Mouse (Mus musculus): ENCODE measurements around the gene Tnk2. TPM values are rescaled to one million over a fixed set of nuclear protein-coding genes. Genes with fewer than 3 reads are reported as not detected.

Gene Tnk2
- total and polyA plus RNA-seq, 2 experiments from 2014 or later, result 16.5 to 81.7 TPM

DNA sequence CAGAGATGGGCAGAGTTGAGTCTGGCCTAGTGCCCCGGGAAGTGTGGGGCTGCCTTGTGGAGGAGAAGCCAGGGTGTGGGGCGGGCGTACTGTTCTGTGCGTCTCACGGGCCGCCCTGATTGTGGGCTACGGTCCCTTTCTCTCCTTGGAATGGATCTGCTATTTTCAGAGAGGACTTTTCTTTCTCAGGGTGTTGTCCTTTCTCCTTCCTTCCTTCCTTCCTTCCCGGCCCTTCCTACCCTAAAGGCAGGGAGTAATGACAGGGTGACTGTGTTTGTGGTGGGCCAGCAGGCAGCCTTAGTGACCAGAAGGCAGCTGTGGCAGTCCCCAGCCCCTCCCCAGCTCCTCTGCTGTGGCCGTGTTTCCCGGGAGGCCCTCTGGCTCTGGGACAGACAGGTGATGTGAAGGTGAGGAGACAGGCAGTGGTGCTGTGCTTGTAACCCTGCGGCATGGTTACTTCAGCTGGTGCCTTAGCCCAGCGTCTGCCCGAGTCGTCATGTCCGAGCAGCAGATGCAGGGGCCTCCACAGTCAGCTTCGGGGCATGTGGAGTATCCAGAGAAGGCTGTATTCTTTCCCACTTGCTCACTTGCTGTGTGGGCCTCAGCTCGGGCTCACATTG is 30.6 kb downstream of the Tnk2 start:
- 87% methylated on average over 17 of the region's 17 CpGs for WGBS
- Histone ChIP-seq H3K9ac (replicated peaks; ENCODE audit: low read length, poor library complexity, severe bottlenecking) (no peak overlapping the region), H3K4me2 (ENCODE audit: low read depth, low read length, poor library complexity, severe bottlenecking) (no peak overlapping the region), H3K9me3 (ENCODE audit: low read length) (no peaks in the 10 kb centered on the region), H3K4me3 (ENCODE audit: low read depth, low read length) (no peak overlapping the region), H3K4me1 (ENCODE audit: insufficient read depth, low read length) (no peaks in the 10 kb centered on the region), H3K36me3 (ENCODE audit: insufficient read depth, low read length) (peaks cover 89% of the 10 kb centered on the region), H3K27ac (ENCODE audit: low read depth, low read length) (no peak overlapping the region), H3K27me3 (ENCODE audit: insufficient read depth, low read length) (no peaks in the 10 kb centered on the region)
- TF ChIP-seq CTCF (IDR thresholded peaks at IDR 0.05), result no peak
- ATAC-seq (ENCODE audit: low FRiP score) (no peak), DNase-seq (ENCODE audit: low spot score) (no peak)

- peaks cover 84% of the 10 kb centered on the region for H3K36me3 ChIP-seq (ENCODE audit: insufficient read depth, low read length)
- no peak for DNase-seq (ENCODE audit: low spot score)
- no peak overlapping the region for H3K27ac ChIP-seq (ENCODE audit: low read depth, low read length)
- H3K4me3 ChIP-seq (ENCODE audit: low read depth, low read length), result no peak overlapping the region
- no peak for TF ChIP-seq CTCF (IDR thresholded peaks at IDR 0.05)
- H3K4me2 ChIP-seq (ENCODE audit: low read depth, low read length, poor library complexity, severe bottlenecking), result no peak overlapping the region
- 78% methylated on average over 9 of the region's 10 CpGs for WGBS
- H3K9ac ChIP-seq (replicated peaks; ENCODE audit: low read length, poor library complexity, severe bottlenecking), result no peak overlapping the region
- no peaks in the 10 kb centered on the region for H3K4me1 ChIP-seq (ENCODE audit: insufficient read depth, low read length)
- H3K9me3 ChIP-seq (ENCODE audit: low read length), result no peaks in the 10 kb centered on the region
- H3K27me3 ChIP-seq (ENCODE audit: insufficient read depth, low read length), result no peaks in the 10 kb centered on the region
- no peak for ATAC-seq (ENCODE audit: low FRiP score)
Observed at GRCm38 (mm10) chr16:32677040-32677700, 33.5 kb downstream of the Tnk2 start.

GRCm38 (mm10) chr16:32677903-32678302 is 34.2 kb downstream of the Tnk2 start:
- no peak overlapping the region for H3K4me3 ChIP-seq (ENCODE audit: low read depth, low read length)
- ATAC-seq (ENCODE audit: low FRiP score) (no peak), DNase-seq (ENCODE audit: low spot score) (no peak)
- no peaks in the 10 kb centered on the region for H3K4me1 ChIP-seq (ENCODE audit: insufficient read depth, low read length)
- H3K9me3 ChIP-seq (ENCODE audit: low read length), result no peaks in the 10 kb centered on the region
- no peak overlapping the region for H3K27ac ChIP-seq (ENCODE audit: low read depth, low read length)
- no peak overlapping the region for H3K4me2 ChIP-seq (ENCODE audit: low read depth, low read length, poor library complexity, severe bottlenecking)
- H3K27me3 ChIP-seq (ENCODE audit: insufficient read depth, low read length), result no peaks in the 10 kb centered on the region
- H3K36me3 ChIP-seq (ENCODE audit: insufficient read depth, low read length), result peaks cover 83% of the 10 kb centered on the region
- no peak overlapping the region for H3K9ac ChIP-seq (replicated peaks; ENCODE audit: low read length, poor library complexity, severe bottlenecking)
- WGBS, result 73% methylated on average over 14 of the region's 14 CpGs
- no peak for TF ChIP-seq CTCF (IDR thresholded peaks at IDR 0.05)

DNA sequence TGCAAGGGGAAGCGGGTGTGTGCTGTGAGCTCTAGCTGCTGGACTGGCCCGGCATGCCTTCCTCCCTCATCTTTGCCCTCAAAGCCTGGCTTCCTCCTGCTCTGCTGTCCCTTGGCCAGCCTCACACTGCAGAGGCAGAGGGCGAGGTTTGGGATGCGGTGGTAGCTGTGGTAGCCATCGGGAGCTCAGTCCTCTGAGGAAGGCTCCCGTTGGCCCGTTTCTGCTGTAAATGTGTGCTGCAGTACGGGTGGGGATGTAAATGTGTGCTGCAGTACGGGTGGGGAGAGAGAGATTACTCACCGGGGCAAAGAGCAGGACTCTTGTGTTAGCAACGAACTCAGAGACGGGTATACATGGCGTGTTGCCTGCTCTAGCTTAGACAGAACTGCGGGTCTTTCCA is 35.1 kb downstream of the Tnk2 start:
- H3K36me3 ChIP-seq (ENCODE audit: insufficient read depth, low read length), result peaks cover 83% of the 10 kb centered on the region
- DNase-seq (ENCODE audit: low spot score), result no peak
- WGBS, result 90% methylated on average over 14 of the region's 14 CpGs

GRCm38 (mm10) chr16:32679976-32680375 is 36.3 kb downstream of the Tnk2 start:
- Histone ChIP-seq H3K4me3 (ENCODE audit: low read depth, low read length) (no peak overlapping the region), H3K9me3 (ENCODE audit: low read length) (no peaks in the 10 kb centered on the region), H3K4me2 (ENCODE audit: low read depth, low read length, poor library complexity, severe bottlenecking) (no peak overlapping the region), H3K9ac (replicated peaks; ENCODE audit: low read length, poor library complexity, severe bottlenecking) (no peak overlapping the region), H3K27ac (ENCODE audit: low read depth, low read length) (no peak overlapping the region), H3K4me1 (ENCODE audit: insufficient read depth, low read length) (no peaks in the 10 kb centered on the region), H3K36me3 (ENCODE audit: insufficient read depth, low read length) (peaks cover 71% of the 10 kb centered on the region), H3K27me3 (ENCODE audit: insufficient read depth, low read length) (no peaks in the 10 kb centered on the region)
- TF ChIP-seq CTCF (IDR thresholded peaks at IDR 0.05), result no peak
- 93% methylated on average over 16 of the region's 16 CpGs for WGBS
- DNase-seq (ENCODE audit: low spot score) (no peak), ATAC-seq (ENCODE audit: low FRiP score) (no peak)

More for the DNA sequence above, 35.1 kb downstream of the Tnk2 start:
- no peak overlapping the region for H3K4me2 ChIP-seq (ENCODE audit: low read depth, low read length, poor library complexity, severe bottlenecking)
- H3K4me1 ChIP-seq (ENCODE audit: insufficient read depth, low read length), result no peaks in the 10 kb centered on the region
- no peak for TF ChIP-seq CTCF (IDR thresholded peaks at IDR 0.05)
- no peaks in the 10 kb centered on the region for H3K27me3 ChIP-seq (ENCODE audit: insufficient read depth, low read length)
- no peak overlapping the region for H3K9ac ChIP-seq (replicated peaks; ENCODE audit: low read length, poor library complexity, severe bottlenecking)
- ATAC-seq (ENCODE audit: low FRiP score), result no peak
- H3K4me3 ChIP-seq (ENCODE audit: low read depth, low read length), result no peak overlapping the region
- no peak overlapping the region for H3K27ac ChIP-seq (ENCODE audit: low read depth, low read length)
- no peaks in the 10 kb centered on the region for H3K9me3 ChIP-seq (ENCODE audit: low read length)

DNA sequence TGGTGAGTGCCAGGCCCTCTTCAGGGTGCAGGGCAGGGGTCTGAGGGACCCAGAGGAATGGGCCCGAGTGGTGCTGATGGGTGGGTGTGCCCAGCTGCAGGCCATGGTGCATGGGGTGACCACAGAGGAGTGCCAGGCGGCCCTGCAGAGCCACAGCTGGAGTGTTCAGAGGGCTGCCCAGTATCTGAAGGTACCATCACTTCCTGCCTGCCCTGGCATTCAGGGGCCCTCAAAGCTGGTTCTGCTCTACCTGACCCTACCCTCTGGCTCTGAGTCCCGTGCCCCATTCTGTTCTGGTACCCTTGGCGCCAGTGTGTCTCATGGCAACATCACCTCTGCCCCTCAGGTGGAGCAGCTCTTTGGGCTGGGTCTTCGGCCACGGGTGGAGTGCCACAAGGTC is 37.1 kb downstream of the Tnk2 start:
- DNase-seq (ENCODE audit: low spot score) (no peak), ATAC-seq (ENCODE audit: low FRiP score) (no peak)
- H3K27me3 ChIP-seq (ENCODE audit: insufficient read depth, low read length), result no peaks in the 10 kb centered on the region
- no peak overlapping the region for H3K9ac ChIP-seq (replicated peaks; ENCODE audit: low read length, poor library complexity, severe bottlenecking)
- H3K27ac ChIP-seq (ENCODE audit: low read depth, low read length), result no peak overlapping the region
- H3K36me3 ChIP-seq (ENCODE audit: insufficient read depth, low read length), result peaks cover 63% of the 10 kb centered on the region
- H3K9me3 ChIP-seq (ENCODE audit: low read length), result no peaks in the 10 kb centered on the region
- H3K4me1 ChIP-seq (ENCODE audit: insufficient read depth, low read length), result no peaks in the 10 kb centered on the region
- H3K4me3 ChIP-seq (ENCODE audit: low read depth, low read length), result no peak overlapping the region
- TF ChIP-seq CTCF (IDR thresholded peaks at IDR 0.05), result no peak
- no peak overlapping the region for H3K4me2 ChIP-seq (ENCODE audit: low read depth, low read length, poor library complexity, severe bottlenecking)
- 96% methylated on average over 6 of the region's 6 CpGs for WGBS

Measured in midbrain, postnatal 0 days (tissue).